Mouse (Mus musculus) adrenal gland, postnatal 10 days (tissue): ENCODE results near the gene Rasgrp2. TPM values are rescaled to one million over a fixed set of nuclear protein-coding genes. Genes with fewer than 3 reads are reported as not detected.

Experiments used
- DNase-seq: peaks from one replicate; pipeline ENCODE4 v3.0.0; 2021; ENCODE audit warnings: mixed read lengths
- long read RNA-seq, 2 experiments: library from polyadenylated mRNA; stranded (forward); transcript quantifications; one replicate each; pipeline ENCODE4 v2.0.0; 2021
- total RNA-seq, 2 experiments: library from RNA; stranded (reverse); gene quantifications; 2 replicates each; pipeline ENCODE4 v1.2.3; 2021

Rasgrp2 gene
- 10 to 100 TPM; 53.2 to 54.9 TPM for total RNA-seq
- long read RNA-seq, experiment 1, partial matches to known transcripts = 13 of 38 reads
- long read RNA-seq, experiment 1, other reads (novel, unspliced or antisense) = 20 of 38 reads
- long read RNA-seq, experiment 2, partial matches to known transcripts = 13 of 25 reads
- long read RNA-seq, experiment 2, other reads (novel, unspliced or antisense) = 8 of 25 reads

DNA sequence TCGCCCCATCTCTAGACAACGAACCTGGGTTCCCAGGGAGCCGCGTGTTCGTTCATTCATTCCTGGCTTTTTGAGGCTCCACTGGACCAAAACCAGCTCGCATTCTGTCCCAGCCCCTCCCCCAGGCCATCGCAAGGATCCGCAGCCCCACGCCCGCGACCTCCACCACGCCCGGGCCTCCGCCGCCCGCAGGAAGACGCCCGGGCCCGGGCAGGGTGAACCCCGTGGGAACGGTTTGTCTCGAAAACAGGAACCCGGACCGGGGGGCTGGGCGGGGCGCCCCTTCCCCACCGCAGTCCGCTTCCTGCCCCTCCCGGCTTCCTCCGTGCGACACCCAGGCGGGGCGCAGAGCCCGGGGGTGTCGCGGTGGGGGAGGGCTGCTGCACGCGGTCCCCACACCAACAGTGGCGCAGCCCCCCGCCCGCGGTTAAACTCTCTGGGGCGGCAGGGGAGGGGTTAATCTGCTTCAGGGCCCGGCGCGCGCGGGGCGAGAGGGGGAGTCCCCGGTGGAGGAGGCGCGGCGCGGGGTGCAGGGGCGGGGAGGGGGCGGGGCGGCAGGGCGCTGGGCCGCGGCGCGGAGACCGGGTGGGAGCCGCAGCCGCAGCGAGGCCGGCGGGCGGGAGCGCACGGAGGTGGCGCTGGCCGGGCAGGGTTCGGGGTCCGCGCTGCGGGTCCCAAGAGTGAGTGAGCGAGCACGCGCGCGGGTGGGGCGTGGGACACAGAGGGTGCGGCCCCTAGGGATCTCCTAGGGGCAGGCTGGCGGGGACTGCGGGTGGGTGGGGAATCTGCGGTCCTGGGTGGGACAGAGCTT, at the start of gene Rasgrp2:
TSS of gene Rasgrp2 (plus strand) at position 56 of the 811 bp plus-strand sequence.
- peak; percentile 66 for DNase-seq

GRCm38 (mm10) chr19:6351431-6352106, 47.6 kb upstream of the Rasgrp2 start:
- DNase-seq = no peak

DNA sequence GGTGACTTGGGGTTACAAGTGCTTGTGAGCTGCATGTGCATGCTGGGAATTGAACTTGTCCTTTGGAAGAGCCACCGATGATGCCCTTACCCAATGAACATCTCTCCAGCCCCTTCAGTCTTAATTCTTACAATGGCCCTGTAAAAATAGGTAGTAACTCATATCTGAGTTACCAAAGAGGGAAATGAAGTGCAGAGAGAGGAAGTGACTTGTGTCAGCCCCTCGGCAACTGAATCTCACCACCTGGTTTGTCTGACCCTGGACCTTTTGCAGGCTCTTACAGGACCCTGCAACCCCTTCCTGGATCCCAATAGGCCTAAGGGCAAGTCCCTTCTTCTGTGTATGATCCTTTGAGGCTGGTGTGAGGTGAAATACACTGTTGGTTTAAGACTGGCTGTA, 47.0 kb upstream of the Rasgrp2 start:
- DNase-seq = no peak

- no peak for DNase-seq
These were observed 45.1 kb upstream of the Rasgrp2 start for GRCm38 (mm10) chr19:6354030-6354429.

- no peak for DNase-seq
These were observed 37.8 kb upstream of the Rasgrp2 start for GRCm38 (mm10) chr19:6361291-6361690.

GRCm38 (mm10) chr19:6363091-6363410, 36.1 kb upstream of the Rasgrp2 start:
- DNase-seq = no peak

DNA sequence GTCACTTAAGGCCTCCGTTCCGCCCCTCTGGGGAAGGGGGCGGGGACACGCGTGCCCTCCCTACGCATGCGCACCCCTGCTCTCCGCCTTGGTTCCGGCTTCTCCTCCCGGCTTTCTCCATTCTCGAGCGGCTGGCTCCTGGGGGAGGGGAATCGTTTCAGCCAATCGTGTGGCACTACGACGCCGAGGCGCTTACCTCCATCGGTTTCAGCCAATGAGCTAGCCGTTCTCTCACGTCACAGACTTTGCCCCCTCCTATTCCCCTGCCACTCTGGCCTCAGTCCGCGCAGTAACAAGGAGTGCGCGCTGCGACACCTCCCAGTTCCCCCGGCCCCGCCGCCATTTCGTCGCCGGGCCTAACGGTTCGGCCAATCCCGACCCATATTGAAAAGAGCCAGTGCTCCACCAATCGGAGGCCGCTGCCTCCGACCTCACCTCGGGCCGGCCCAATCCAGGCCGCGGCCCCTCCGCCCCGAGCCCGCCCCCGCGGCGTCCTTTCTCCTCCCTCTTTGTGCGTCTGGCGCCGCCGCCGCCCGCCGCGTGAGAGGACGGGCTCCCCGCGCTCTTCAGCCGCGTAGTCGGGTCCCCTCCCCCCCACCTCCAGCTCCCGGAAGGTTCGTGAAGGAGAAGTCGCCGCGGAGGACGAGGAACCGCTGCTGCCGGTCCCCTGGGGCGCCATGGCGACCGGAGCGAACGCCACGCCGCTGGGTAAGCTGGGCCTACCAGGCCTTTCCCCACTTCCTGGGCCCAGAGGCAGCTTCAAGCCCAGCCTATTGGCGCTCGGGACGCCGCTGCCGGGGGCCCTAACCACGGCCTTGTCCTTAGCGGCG, 35.5 kb upstream of the Rasgrp2 start, which contains the start of gene Sf1:
TSS of gene Sf1 (plus strand) at position 280 of the 830 bp plus-strand sequence.
- peak; percentile 100 for DNase-seq

GRCm38 (mm10) chr19:6364317-6364725, 34.8 kb upstream of the Rasgrp2 start:
- peak; percentile 94 for DNase-seq

DNA sequence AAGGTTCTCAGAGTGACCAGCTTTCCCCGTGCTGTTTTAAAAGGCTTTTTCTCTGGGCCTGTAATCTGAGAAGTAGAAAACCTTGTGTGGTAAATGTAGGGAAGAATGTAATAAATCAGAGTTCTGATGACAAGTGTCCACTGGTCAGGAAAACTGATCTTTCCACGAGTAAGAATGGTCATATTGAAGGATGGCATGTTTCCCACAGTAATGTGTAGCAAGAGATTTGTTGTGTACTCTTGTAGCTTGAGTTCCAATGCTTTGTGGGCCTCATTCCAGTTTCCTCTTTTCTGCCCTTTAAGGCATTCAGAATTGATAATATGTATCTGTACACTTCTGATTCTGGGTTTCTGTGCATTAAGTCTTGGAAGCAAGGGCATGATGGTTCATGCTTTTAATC, 34.3 kb upstream of the Rasgrp2 start:
- no peak for DNase-seq

GRCm38 (mm10) chr19:6370175-6370574, 29.0 kb upstream of the Rasgrp2 start:
- DNase-seq = no peak

- no peak for DNase-seq
These were observed 26.7 kb upstream of the Rasgrp2 start for GRCm38 (mm10) chr19:6372433-6372832.

GRCm38 (mm10) chr19:6373539-6374400, 25.4 kb upstream of the Rasgrp2 start:
- peak; percentile 94 for DNase-seq

DNA sequence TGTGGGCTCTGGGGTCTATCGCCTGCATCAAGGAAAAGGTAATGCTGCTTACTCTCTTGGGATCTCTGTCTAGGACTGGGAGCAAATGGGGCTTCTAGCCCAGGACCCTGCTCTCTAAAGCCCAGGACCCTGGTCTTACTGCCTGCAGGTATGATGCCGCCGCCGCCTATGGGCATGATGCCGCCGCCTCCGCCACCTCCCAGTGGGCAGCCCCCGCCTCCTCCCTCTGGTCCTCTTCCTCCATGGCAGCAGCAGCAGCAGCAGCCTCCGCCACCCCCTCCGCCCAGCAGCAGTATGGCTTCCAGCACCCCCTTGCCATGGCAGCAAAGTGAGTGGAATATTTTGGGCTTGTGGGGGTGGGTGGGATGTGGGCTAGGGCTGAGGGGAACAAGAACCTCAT, 24.6 kb upstream of the Rasgrp2 start:
- no peak for DNase-seq

DNA sequence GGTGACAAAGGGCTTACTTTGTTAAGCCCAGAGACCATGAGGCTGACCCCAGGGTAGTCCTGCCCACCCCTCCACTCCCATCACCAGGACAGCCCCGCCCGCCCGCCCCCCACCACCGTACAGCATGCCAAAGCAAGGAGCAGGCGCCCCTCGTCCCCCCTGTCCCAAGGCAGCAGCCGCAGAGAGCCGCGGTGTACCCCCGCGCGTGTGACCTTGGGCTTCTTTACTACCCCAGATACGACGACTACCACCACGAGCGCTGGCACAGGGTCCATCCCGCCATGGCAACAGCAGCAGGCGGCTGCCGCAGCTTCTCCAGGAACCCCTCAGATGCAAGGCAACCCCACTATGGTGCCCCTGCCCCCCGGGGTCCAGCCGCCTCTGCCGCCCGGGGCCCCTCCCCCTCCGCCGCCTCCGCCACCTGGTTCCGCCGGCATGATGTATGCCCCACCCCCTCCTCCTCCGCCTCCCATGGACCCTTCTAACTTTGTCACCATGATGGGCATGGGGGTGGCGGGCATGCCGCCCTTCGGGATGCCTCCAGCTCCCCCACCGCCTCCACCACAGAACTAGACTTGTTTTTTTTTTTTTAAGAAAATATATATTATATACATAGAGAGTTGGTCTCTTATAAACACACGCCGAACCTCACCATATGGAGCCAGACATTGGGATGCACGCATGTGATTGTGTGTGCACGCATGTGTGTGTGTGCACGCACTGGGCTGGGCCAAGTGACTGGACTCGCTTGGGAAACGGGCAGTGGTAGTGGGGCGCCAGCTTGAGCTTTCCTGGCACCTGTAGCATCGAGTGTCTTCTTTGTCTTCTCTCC, 23.5 kb upstream of the Rasgrp2 start:
- no peak for DNase-seq

- DNase-seq = peak; percentile 79
These were observed 22.9 kb upstream of the Rasgrp2 start for GRCm38 (mm10) chr19:6376255-6376564.

- no peak for DNase-seq
These were observed 22.5 kb upstream of the Rasgrp2 start for GRCm38 (mm10) chr19:6376643-6377042.

DNA sequence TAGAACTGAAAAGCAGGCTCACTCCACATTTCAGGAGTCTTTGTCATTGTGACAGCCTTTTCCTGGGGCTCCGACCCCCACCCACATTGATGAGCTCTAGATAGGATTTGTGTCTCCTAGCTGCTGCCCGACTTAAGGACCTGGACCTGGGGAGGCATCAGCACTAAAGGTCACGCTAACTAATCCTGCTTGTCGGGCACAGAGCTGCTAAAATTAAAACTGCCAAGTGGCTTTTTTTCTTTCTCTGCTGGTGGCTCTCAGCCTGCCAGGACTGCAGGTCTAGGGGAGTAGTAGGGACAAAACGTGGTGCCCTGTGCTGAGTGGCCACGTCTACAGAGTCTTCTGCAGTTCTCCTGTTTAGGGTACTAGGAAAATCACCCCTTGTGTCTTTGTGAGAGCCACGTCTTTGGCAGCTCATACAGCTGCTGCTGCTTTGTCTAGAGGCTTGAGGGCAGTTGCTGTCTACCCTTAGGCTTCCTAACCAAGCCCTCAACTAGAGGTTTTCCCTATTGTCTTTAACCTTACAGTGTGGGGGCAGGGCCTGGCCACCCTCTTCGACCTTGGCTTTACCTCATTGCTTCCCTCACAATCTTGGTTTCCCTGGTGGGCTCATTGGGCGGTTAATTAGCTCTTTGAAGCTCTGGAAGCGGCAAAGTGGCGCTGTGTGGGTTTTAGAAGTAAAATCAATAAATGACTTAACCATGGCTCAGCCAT, 21.7 kb upstream of the Rasgrp2 start:
- no peak for DNase-seq

DNA sequence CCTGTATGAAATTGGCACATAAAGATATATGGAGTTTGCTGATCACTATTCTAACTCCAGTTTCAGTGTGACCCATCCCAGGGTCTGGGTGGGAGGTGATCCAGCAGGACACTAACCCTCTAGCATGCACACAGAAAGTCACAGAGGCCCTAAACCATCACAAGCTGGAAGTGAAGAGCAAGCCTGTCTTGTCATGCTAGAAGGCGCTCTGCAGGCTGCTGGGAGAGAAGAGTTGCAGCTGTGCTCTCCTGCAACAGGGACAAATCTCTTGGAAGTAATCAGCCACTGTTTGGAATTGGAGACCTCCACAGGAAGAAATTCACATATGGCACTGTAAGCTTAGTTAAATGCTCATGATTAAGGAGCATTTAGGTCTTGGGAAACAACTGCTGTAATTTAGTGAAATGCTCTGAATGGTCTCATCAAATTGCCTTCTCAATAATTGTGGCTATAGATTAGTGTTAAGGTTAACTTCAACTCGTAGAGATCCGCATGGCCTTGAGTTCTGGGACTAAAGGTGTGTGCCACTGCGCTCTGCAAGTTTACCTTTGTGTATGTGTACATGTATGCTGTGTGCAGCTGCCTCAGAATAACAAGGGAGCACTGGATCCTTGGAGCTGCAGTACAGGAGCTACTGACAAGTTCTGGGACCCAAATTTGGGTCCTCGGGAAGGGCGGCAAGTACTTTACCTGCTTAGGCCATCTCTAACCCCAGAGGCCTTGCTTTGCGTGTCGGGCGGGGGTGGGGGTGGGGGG, 18.6 kb upstream of the Rasgrp2 start:
- no peak for DNase-seq

GRCm38 (mm10) chr19:6381238-6381637, 17.9 kb upstream of the Rasgrp2 start:
- DNase-seq = no peak
